Mouse (Mus musculus): ENCODE measurements around the gene Dhx37.

The Dhx37 gene

DNA sequence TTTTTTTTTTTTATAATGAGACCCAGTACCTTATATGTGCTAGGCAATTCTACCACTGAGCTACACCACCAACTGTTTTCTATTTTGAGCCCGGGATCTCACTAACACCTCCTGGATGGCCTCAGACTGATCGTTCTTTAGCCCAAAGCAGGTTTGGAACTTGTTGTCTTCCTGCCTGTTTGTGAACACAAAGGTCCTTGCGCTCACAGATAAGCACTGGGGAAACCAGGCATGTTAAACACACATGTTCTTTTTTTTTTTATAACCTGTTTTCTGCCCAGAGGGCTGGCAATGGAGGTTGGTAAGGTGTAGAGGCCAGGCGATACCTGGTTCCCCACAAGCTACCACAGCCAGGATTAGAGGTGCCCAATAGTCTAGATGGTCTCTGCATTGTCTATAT is 14.7 kb upstream of the Dhx37 start:
- WGBS = 83% methylated on average over 4 of the region's 4 CpGs

DNA sequence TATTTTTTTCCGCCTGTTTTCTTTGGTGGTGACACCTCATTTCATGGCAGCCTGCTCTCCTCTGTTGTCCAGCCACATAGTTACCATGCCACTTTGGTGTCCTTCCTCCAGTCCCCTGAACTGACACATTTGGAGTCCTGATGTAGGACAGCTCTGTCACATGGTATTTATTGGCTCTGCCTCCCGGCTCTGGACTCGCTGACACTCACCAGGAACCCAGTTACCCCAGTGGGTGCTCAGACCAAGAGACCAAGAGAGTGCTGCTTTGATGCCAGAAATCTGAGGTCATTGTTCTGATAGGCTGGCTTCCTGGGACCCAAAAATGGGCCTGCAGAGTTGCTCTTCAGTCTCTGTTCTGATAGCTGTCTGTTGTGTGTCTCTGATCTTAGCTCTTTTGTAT is 14.1 kb upstream of the Dhx37 start:
- WGBS = 65% methylated on average over 3 of the region's 3 CpGs

DNA sequence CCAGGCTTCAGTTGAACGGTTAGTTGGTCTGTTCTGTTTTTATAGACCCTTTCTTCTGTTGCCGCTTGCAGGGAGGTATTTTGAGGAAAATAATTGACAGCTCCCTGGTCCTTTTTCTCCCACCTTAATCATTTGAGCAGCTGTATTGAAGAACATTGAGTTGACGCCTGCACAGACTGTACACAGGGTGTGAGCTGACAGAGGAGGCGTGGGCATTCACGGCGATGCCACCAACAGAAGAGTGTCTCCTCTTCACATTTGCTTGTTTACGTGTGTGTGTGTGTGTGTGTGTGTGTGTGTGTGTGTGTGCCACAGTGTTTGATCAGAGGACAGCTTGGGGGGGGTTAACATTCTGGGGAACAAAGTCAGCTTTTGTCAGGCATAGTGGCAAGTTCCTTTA is 12.4 kb upstream of the Dhx37 start:
- 37% methylated on average over 7 of the region's 7 CpGs for WGBS

DNA sequence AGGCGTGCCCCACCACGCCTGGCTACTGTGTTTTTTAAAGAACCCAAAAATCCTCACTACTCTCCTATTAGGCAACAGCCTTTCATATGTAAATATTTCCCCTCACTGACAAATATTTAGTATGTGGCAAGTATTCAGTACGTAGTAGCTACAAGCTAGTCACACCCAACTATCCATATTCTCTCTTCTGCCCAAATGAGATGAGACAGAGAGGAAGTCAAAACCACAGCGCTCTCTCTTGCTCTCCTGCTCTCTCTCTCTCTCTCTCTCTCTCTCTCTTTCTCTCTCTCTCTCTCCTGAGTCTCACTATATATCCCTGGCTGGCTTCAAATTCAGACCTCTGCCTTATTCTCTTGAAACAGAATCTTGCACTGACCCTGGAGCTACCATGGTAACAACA is 10.6 kb upstream of the Dhx37 start:
- WGBS = 88% methylated on average over 4 of the region's 4 CpGs

DNA sequence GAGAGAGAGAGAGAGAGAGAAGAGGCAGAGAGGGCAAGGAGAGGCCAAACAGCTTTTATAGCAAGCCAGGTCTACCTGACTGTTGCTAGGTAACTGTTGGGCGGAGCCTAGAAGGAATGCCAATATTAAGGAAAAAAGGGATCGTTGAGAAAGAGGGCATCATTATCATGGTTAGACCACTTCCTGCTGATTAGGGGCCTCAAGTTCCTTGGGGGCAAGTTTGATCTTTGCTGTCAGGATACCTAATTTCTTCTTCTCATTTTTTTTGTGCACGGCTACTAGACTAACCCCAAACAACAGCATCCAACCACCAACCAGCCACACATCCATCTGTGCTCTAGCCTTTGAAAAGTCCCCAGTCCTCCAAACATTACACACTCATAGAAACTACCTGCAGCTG is 10.0 kb upstream of the Dhx37 start:
- WGBS = 93% methylated on average over 3 of the region's 3 CpGs

DNA sequence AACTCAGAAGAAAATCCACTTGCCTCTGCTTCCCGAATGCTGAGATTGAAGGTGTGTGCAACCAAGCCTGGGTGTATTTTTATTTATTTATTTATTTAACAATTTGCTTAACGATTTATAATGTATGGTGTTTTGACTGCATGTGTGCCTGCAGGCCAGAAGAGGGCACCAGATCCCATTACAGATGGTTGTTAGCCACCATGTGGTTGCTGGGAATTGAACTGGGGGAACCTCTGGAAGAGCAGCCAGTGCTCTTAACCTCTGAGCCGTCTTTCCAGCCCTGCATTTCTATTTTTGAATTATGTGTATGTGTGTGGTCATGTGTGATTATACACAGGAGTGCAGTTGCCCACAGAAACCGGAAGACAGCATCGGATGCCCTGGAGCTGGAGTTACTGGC is 9.4 kb upstream of the Dhx37 start:
- 79% methylated on average over 5 of the region's 5 CpGs for WGBS

DNA sequence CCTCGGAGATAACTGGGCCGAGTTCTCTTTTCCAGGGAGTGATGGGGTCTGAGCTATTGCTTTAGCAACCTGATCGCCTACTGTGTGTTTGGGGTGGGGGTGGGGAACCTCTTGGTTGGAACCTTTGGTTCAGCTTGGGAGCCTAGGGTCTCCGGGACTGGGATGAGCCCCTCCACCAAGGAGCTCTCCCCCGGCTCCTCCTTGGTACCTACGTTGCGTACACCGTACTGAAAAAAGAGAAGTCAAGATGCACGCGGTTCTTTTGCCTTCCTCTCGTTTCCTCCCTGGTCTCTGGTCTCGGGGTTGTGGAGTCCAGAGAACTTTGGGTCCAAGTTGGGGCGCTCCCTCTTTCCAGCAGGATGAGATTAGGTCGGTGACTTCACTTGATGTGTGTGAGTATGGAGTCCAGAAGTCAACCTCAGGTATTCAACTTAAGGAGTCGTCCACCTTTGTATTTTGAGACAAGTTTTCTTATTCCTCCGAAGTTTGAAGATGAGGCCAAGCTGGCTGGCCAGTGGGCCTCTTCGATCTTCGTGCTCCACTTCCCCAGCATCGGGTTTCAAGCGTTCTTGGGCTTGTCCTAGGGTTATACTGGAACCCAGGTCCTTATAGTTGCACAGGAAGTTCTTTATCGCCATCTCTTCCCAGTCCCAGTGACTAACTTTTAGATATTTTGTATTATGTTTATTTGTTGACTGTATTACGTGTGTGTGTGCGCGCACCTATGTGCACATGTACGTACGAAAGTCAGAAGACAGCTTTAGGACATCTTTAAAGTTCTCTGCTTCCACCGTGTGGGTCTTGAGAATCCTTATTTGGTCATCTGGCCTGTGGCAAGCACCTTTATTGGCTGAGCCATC is 8.4 kb upstream of the Dhx37 start:
- 30% methylated on average over 27 of the region's 27 CpGs for WGBS

DNA sequence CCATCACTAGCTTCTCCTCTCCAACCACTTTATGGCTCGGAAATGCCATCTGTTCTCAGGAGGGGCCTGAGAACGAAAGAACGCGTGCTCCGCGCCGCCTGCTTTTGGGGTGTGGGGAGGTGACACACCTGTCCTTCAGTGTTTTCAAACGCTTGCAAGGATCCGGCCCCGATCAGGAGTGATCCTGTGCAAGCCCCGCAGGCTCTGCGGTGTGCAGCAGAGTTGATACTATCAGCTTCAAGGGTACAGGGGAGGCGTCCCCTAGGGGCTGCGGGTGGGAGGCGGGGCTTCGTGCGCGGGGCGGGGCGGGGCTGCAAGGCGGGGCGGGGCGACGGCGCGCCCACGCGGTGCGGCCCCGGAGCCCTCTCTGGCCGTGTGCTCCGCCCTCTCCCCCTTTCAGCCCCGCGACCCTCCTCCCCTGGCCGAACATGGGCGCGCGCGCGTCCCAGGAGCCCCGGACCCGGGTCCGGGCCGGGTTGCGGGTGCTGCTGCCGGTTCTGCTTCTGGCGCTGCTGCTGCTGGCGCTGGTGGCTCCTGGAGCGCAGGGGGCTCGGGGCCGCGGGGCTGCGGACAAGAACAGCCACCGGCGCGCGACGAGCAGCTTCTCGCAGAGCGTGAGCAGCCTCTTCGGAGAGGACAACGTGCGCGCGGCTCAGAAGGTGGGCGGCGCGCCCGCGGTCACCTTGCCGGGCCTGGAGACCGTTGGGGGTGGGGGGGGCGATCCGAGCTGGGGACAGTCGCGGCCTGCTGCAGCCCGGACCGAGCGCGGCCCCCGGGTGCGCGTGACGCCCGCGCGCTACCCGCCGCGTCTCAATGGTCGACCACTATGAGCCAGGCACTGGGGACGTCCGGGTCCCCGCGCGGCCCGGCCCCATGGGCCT is 7.6 kb upstream of the Dhx37 start, which contains the start of gene Bri3bp:
TSS of gene Bri3bp (plus strand) at position 335 of the 881 bp plus-strand sequence.
- WGBS = under 1% methylated on average over 87 of the region's 97 CpGs

DNA sequence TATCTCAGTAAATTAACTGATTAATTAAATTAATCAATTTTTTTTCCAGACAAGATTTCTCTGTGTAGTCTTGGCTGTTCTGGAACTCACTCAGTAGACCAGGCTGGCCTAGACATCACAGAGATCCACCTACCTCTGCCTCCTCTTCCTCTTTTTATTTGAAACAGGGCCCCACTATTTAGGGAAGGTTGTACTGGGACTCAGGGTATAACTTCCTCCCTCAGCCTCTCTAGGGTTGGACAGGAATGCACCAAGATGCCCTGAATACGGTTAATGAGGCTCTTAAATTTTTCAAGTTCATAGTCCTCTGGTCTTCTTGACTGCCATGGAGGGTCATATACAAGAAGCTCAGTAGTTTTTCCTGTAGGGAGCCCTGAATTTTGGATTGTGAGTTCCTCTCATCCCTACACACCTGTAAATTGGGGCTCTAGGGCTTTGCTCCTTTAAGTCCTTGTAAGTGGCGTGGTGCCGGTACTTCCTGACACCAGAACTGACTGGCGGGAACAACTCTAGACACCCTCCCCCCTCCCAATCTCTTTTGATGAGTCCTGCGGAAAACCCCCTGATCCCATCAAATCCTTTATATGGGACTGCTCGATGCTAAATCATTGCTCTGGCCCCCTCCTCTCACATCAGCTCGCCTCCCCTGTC is 6.8 kb upstream of the Dhx37 start:
- WGBS = 15% methylated on average over 7 of the region's 7 CpGs

DNA sequence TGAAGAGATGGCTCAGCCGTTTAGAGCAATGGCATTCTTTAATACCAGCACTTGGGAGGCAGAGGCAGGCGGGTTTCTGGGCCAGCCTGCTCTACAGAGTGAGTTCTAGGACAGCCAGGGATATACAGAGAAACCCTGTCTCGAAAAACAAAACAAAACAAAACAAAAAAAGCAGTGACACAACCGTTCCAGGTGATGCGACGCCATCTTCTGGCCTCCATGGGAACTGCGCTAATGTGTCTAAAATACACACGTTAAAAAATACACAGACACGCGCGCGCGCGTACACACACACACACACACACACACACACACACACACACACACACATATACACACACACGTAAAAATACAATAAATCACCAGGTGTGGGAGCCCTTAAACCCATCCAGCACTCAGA is 426 bp upstream of the Dhx37 start:
- WGBS = 61% methylated on average over 15 of the region's 15 CpGs

DNA sequence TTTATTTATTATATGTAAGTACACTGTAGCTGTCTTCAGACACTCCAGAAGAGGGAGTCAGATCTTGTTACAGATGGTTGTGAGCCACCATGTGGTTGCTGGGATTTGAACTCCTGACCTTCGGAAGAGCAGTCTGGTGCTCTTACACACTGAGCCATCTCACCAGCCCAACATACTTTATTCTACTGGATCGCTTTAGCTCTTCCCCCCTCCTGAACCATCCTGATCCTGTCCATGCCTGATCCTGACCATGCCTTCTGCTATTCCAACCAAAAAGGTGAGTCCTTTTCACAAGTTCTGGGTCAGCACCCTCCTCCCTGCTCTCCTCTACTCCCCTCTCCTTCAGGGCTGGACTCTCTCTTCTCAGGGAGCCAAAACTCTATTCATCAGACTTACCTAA is 1.6 kb downstream of the Dhx37 start:
- WGBS = 93% methylated on average over 2 of the region's 2 CpGs

DNA sequence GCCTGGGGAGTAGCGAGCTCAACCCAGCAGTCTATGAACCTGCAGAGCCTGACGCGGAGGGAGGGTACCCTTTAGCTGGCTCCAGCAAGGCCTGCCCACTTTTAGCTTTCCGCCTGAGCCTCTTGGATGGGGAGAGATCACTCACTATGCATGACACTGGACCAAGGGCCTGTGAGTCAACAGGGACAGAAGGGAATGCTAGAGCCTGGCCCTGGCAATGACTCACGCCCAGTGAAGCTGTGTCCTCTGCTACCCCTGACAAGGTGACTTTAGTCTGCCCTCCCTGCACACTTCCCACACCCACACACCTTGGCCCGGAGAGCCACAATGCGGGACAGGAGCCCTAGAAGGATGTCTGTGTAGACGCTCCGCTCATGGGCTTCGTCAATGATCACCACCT is 7.6 kb downstream of the Dhx37 start:
- WGBS = 97% methylated on average over 10 of the region's 10 CpGs

DNA sequence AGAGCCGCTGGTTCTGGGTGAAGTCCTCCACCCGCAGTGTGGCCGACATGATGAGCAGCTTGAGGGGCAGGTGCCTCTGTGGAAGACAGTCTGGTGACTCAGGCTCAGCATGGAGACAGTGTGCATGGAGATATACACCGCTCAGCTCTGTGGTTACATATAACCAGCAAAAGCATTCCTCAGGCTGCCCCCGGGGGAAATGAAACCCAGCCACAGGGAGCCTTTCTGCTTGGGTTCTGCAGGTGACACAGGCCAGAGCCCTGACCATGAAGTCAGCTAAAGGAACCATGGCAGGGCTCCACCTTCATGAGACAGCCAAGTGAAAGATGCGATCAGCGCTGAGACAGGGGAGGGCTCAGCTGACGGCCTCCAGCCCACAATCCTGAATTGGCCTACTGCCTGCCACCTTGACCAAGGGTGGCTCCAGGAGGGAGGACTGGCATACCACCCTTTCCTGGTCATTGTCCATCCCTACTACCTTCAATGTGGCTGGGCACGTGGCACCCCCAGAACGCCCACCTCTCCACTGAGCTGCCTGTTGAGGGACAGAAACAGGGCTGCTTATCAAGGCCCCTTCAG is 8.1 kb downstream of the Dhx37 start:
- 93% methylated on average over 10 of the region's 10 CpGs for WGBS

DNA sequence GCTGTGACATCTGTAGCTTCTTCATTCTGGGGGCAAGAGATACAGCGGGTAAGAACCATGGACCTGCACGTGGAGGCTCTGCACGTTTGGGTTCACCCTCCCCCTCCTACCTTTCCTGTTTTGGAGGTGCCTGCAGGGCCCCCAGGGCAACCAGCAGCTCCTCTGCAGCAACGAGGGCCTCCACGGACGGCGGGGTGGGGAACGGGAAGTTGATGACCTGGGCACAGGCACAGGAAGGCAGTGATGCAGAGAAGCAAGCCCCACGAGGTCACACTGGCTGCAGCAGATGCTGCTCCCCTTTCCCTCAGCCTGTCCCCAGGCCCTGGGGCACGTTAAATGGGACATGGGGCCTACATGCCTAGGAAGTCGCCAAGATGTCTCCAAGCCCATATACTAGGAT is 14.8 kb downstream of the Dhx37 start:
- 80% methylated on average over 11 of the region's 11 CpGs for WGBS

DNA sequence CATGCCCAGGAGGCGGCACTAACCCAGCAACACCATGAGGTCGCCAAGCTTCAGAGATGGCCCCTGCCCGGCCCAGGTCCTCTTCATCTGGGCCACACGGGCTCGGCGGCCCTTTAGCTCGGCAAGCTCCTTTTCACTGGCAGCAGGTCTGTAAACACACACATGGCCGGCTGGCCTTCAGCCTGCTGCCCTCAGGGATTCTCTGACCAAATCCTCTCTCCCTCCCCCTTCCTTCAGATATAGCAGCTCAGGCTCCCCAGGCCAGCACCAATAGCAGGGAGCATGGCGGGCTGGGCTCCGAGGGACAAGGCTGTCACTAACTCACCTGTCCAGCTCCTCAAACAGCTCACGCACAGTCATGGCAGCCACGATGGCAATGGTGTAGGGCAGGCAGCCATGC is 15.3 kb downstream of the Dhx37 start:
- 82% methylated on average over 12 of the region's 12 CpGs for WGBS

DNA sequence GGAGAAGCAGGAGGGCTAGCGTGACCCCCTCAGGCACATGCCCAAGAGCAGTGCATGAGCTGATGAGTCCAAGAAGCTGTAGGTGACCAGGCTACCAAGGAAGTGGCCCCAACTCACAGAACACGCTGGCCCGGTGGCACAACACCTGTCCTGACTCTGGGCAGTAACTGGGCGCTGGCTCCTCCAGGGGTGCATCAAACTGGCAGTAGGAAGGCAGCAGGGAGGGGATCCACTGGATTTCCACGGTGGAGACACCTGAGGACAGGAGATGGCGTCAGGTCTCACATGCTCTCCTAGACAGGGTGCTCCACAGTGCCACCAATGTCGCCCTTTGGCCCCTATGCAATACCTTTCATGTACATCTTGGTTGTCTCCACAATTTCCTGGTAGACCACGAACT is 17.7 kb downstream of the Dhx37 start:
- 95% methylated on average over 8 of the region's 8 CpGs for WGBS

DNA sequence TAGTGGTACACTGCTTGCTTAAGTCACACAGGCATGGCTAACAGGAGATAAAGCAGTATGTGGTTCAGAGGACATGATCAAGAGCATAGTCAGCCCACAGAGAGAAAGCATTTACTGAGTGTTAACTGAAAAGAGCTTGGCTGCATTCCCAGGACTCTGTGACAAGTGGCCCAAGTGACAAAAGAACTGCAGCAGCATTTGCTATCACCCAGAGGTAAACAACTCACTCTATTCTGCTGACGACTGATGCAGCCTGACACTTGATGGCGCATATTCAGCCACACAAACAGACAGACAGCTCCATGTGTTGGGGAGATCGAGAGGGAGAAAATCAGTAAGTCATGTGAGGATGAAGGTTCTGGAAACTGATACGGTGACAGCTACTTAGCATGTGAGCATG is 20.2 kb downstream of the Dhx37 start:
- WGBS = 46% methylated on average over 4 of the region's 4 CpGs

DNA sequence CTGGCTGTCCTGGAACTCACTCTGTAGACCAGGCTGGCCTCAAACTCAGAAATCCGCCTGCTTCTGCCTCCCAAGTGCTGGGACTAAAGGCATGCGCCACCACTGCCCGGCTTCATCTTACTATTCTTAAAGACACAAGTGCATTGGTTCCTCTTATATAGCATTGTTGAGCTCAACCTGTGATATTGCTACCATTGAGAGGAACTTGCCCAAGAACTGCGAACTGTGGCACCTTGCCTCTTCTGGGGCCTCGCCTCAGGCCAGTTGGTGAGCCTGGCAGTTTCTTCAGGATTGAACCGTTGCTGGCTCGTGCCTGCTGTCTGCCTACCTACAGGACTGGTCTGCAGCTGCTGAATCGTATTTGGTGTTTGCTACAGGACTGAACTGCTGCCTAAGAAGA is 21.4 kb downstream of the Dhx37 start:
- WGBS = 85% methylated on average over 8 of the region's 8 CpGs

DNA sequence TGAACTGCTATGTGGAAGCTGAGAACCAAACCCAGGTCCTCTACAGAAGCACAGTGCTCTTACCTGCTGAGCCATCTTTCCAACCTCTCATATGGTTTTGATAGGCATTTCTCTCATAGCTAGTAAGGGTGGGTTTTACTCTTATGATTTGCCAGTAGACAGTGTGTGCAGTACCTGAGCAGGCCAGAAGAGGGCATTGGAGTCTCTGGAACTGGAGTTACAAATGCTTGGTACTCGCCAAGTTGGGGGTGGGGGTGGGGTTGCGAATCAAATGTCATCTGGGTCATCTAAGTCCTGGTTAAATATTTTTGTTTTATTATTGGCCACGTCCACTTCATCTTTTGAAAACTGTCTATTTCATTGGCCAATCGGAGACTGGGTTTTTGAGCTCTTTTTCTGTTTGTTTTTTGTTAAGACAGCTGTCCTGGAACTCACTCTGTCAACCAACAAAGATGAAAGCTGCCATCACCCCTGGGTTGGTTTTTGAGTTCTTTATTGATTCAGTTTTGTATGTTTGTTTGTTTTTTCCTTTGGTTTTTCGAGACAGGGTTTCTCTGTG is 21.9 kb downstream of the Dhx37 start:
- WGBS = 60% methylated on average over 5 of the region's 5 CpGs

DNA sequence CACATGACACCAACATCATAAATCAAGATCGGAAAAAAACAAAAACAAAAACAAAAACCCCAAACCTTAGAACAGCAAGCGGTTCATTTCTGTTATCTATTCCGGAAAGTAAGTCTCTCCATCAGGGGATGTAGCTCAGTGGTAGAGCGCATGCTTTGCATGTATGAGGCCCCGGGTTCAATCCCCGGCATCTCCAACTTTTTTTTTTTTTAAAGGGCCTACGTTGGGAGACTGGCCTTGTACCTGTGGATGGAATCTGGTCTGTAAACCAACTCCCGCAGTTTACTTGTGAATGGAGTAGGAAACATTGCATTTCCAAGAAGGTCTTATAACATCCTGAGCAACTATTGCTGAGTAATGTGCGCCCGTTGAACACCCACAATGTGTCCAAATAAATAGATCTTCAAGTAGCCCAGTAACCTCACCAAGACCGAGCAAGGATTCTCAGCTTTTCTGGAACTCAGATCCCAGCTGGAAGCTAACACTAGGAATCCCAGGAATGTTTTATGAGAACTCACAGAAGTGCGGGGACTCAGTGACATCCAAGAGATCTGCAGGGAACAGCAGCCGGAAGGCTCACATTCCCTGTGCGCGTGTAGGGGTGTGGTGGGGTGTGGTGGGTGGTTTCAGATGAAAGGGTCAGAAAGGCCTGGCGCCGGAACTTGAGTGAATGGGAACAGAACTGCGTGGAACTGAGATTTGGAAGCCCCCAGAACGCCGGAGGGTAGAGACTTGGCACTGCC is 24.4 kb downstream of the Dhx37 start:
- 18% methylated on average over 20 of the region's 20 CpGs for WGBS

DNA sequence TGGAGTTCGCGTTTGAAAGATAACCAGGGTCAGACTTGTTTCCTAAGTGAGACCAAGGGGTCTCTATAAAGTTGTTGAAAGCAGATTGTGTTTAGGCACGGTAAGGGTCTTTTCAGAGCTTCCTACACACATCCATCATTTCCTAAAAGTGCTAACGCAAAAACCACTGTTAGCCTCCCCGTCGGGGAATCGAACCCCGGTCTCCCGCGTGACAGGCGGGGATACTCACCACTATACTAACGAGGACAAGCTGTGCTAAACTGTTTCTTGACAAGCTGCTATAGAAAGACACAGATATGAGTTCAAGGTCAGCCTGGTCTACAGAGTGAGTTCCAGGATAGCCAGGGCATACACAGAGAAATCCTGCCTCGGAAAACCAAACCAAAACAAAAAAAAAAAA is 25.1 kb downstream of the Dhx37 start:
- WGBS = 5% methylated on average over 13 of the region's 13 CpGs

All from cerebral cortex, adult 2 months (tissue).